Mouse (Mus musculus) MEL (cell line): ENCODE results near the gene Pxmp4. TPM values are rescaled to one million over a fixed set of nuclear protein-coding genes. Genes with fewer than 3 reads are reported as not detected.

Experiments
- DNase-seq: peaks from one replicate; pipeline ENCODE4 v3.0.0; 2011; ENCODE audit warnings: low read depth, low spot score
- H3K27ac ChIP-seq: 2 replicates; pipeline ENCODE4 v1.5.1; 2012; ENCODE audit warnings: low read depth, mild to moderate bottlenecking, control low read depth, low read length, moderate library complexity; ENCODE audit not compliant: control insufficient read depth
- H3K27me3 ChIP-seq, 2 experiments: fragments of 150-350 bp in 1 of 2; sonication (generic) in 1 of 2; 2 replicates each; pipeline ENCODE4 v1.6.1; 2012; ENCODE audit warnings: low read length in 2 of 2, mild to moderate bottlenecking in 2 of 2, improper control_type of control experiment in 1 of 2, moderate library complexity in 1 of 2; ENCODE audit not compliant: insufficient read depth in 2 of 2, control insufficient read depth in 1 of 2
- H3K36me3 ChIP-seq, 2 experiments: 2 replicates each; pipeline ENCODE4 v1.6.1; 2012 to 2014; ENCODE audit warnings: low read length in 2 of 2, improper control_type of control experiment in 1 of 2, inconsistent platforms in 1 of 2, mild to moderate bottlenecking in 1 of 2; ENCODE audit not compliant: insufficient read depth in 2 of 2, control insufficient read depth in 1 of 2
- H3K4me1 ChIP-seq, 2 experiments: fragments of 150-350 bp in 1 of 2; sonication (generic) in 1 of 2; 2 replicates each; pipeline ENCODE4 v1.6.1; 2012; ENCODE audit warnings: low read length in 2 of 2, improper control_type of control experiment in 1 of 2, mild to moderate bottlenecking in 1 of 2; ENCODE audit not compliant: insufficient read depth in 2 of 2, control insufficient read depth in 1 of 2
- H3K4me3 ChIP-seq, 2 experiments: fragments of 150-350 bp in 1 of 2; sonication (generic) in 1 of 2; 2 replicates each; pipeline ENCODE4 v1.5.1; 2012; ENCODE audit warnings: low read depth in 2 of 2, low read length in 2 of 2, mild to moderate bottlenecking in 2 of 2, moderate library complexity in 2 of 2, control low read depth in 1 of 2, improper control_type of control experiment in 1 of 2; ENCODE audit not compliant: control insufficient read depth in 1 of 2, insufficient read depth in 1 of 2
- H3K79me2 ChIP-seq: 2 replicates; pipeline ENCODE4 v1.6.1; 2012; ENCODE audit warnings: mild to moderate bottlenecking, low read length, moderate library complexity; ENCODE audit not compliant: control insufficient read depth, poor library complexity, insufficient read depth
- H3K9ac ChIP-seq: 2 replicates; pipeline ENCODE4 v1.6.1; 2012; ENCODE audit warnings: low read depth, mild to moderate bottlenecking, control low read depth, low read length, moderate library complexity; ENCODE audit not compliant: control insufficient read depth, poor library complexity, severe bottlenecking
- H3K9me3 ChIP-seq: fragments of 150-350 bp; sonication (generic); replicated peaks from 2 replicates; pipeline ENCODE4 v1.6.1; 2012; ENCODE audit warnings: mild to moderate bottlenecking, low read length, improper control_type of control experiment, moderate library complexity; ENCODE audit not compliant: insufficient read depth
- BHLHE40 ChIP-seq: IDR thresholded peaks from 2 replicates; pipeline ENCODE4 v1.6.1; 2012; ENCODE audit warnings: low read depth, mild to moderate bottlenecking, inconsistent platforms, low read length, improper control_type of control experiment, borderline replicate concordance
- CHD1 ChIP-seq: IDR thresholded peaks from 2 replicates; pipeline ENCODE4 v1.6.1; 2012; ENCODE audit warnings: low read depth, mild to moderate bottlenecking, inconsistent platforms, low read length, improper control_type of control experiment
- CTCF ChIP-seq, 3 experiments: IDR thresholded peaks in 2 of 3; conservative IDR thresholded peaks in 1 of 3; 2 replicates each; pipeline ENCODE4 v1.5.1; 2011 to 2012; ENCODE audit warnings: low read length in 3 of 3, low read depth in 2 of 3, mild to moderate bottlenecking in 2 of 3, improper control_type of control experiment in 1 of 3, inconsistent platforms in 1 of 3, mixed read lengths in 1 of 3, moderate library complexity in 1 of 3; ENCODE audit not compliant: control insufficient read depth in 1 of 3, insufficient read depth in 1 of 3, poor library complexity in 1 of 3, severe bottlenecking in 1 of 3
- E2F4 ChIP-seq: IDR thresholded peaks from 2 replicates; pipeline ENCODE4 v1.6.1; 2011; ENCODE audit warnings: low read depth, low read length, improper control_type of control experiment, borderline replicate concordance
- ELF1 ChIP-seq: IDR thresholded peaks from 2 replicates; pipeline ENCODE4 v1.6.1; 2014; ENCODE audit warnings: low read depth, mild to moderate bottlenecking, inconsistent platforms, low read length, improper control_type of control experiment, moderate library complexity
- EP300 ChIP-seq, 2 experiments: IDR thresholded peaks; 2 replicates each; pipeline ENCODE4 v1.6.1; 2011; ENCODE audit warnings: improper control_type of control experiment in 2 of 2, low read length in 2 of 2, low read depth in 1 of 2, mild to moderate bottlenecking in 1 of 2
- ETS1 ChIP-seq: IDR thresholded peaks from 2 replicates; pipeline ENCODE4 v1.6.1; 2012; ENCODE audit warnings: low read depth, mild to moderate bottlenecking, inconsistent platforms, low read length, improper control_type of control experiment, moderate library complexity
- GATA1 ChIP-seq: IDR thresholded peaks from 2 replicates; pipeline ENCODE4 v1.6.1; 2011; ENCODE audit warnings: low read depth, low read length, improper control_type of control experiment
- HCFC1 ChIP-seq: IDR thresholded peaks from 2 replicates; pipeline ENCODE4 v1.6.1; 2012; ENCODE audit warnings: low read depth, mild to moderate bottlenecking, inconsistent platforms, low read length, improper control_type of control experiment, moderate library complexity
- JUND ChIP-seq: IDR thresholded peaks from 2 replicates; pipeline ENCODE4 v1.6.1; 2011; ENCODE audit warnings: low read depth, mild to moderate bottlenecking, improper control_type of control experiment, low read length
- MAFK ChIP-seq: IDR thresholded peaks from 2 replicates; pipeline ENCODE4 v1.6.1; 2011; ENCODE audit warnings: low read depth, mild to moderate bottlenecking, low read length, improper control_type of control experiment, borderline replicate concordance
- MAZ ChIP-seq: IDR thresholded peaks from 2 replicates; pipeline ENCODE4 v1.6.1; 2012; ENCODE audit warnings: low read depth, mild to moderate bottlenecking, inconsistent platforms, low read length, improper control_type of control experiment
- MXI1 ChIP-seq: IDR thresholded peaks from 2 replicates; pipeline ENCODE4 v1.6.1; 2011; ENCODE audit warnings: mild to moderate bottlenecking, low read depth, low read length, improper control_type of control experiment
- MYB ChIP-seq: IDR thresholded peaks from 2 replicates; pipeline ENCODE4 v1.6.1; 2011; ENCODE audit warnings: mild to moderate bottlenecking, low read depth, low read length, improper control_type of control experiment
- NELFE ChIP-seq: IDR thresholded peaks from 2 replicates; pipeline ENCODE4 v1.6.1; 2011; ENCODE audit warnings: low read depth, low read length, improper control_type of control experiment
- NRF1 ChIP-seq: IDR thresholded peaks from 2 replicates; pipeline ENCODE4 v1.6.1; 2014; ENCODE audit warnings: low read depth, mild to moderate bottlenecking, inconsistent platforms, low read length, improper control_type of control experiment, moderate library complexity; ENCODE audit not compliant: poor library complexity, insufficient read depth, severe bottlenecking
- RAD21 ChIP-seq: IDR thresholded peaks from 2 replicates; pipeline ENCODE4 v1.6.1; 2011; ENCODE audit warnings: mild to moderate bottlenecking, low read depth, low read length, improper control_type of control experiment
- SIN3A ChIP-seq: IDR thresholded peaks from 2 replicates; pipeline ENCODE4 v1.6.1; 2012; ENCODE audit warnings: low read length, improper control_type of control experiment, inconsistent platforms
- TAL1 ChIP-seq: IDR thresholded peaks from 2 replicates; pipeline ENCODE4 v1.6.1; 2012; ENCODE audit warnings: mild to moderate bottlenecking, inconsistent platforms, low read length, moderate library complexity, mixed read lengths
- TCF12 ChIP-seq: IDR thresholded peaks from 2 replicates; pipeline ENCODE4 v1.6.1; 2014; ENCODE audit warnings: low read depth, mild to moderate bottlenecking, inconsistent platforms, low read length, improper control_type of control experiment, moderate library complexity
- UBTF ChIP-seq: IDR thresholded peaks from 2 replicates; pipeline ENCODE4 v1.6.1; 2012; ENCODE audit warnings: low read depth, mild to moderate bottlenecking, inconsistent platforms, low read length, improper control_type of control experiment, moderate library complexity, borderline replicate concordance; ENCODE audit not compliant: insufficient read depth
- USF1 ChIP-seq: IDR thresholded peaks from 2 replicates; pipeline ENCODE4 v1.6.1; 2014; ENCODE audit warnings: low read depth, mild to moderate bottlenecking, inconsistent platforms, low read length, improper control_type of control experiment, moderate library complexity
- ZC3H11A ChIP-seq: IDR thresholded peaks from 2 replicates; pipeline ENCODE4 v1.6.1; 2012; ENCODE audit warnings: low read depth, mild to moderate bottlenecking, inconsistent platforms, low read length, improper control_type of control experiment
- ZNF384 ChIP-seq: IDR thresholded peaks from 2 replicates; pipeline ENCODE4 v1.6.1; 2012; ENCODE audit warnings: low read depth, mild to moderate bottlenecking, inconsistent platforms, low read length, improper control_type of control experiment
- polyA plus RNA-seq, 2 experiments: library from polyadenylated mRNA; stranded (reverse) in 1 of 2; unstranded in 1 of 2; fragments of >175 nt in 1 of 2; fragments of >200 nt in 1 of 2; gene quantifications; 2 replicates each; pipeline versions ENCODE4 v1.2.1 to v1.2.4; 2012; ENCODE audit warnings: low replicate concordance in 2 of 2, low read depth in 1 of 2; ENCODE audit not compliant: insufficient read length in 2 of 2, insufficient read depth in 1 of 2, missing spikeins in 1 of 2
- total RNA-seq: library from RNA; depleted of rRNA; stranded (reverse); fragments of 300-350 nt; gene quantifications from 2 replicates; pipeline ENCODE4 v1.2.3, GENCODE M21; 2012

Pxmp4 gene
- total and polyA plus RNA-seq, 3 experiments, result 5.9 to 12.2 TPM; not detected in 1

DNA sequence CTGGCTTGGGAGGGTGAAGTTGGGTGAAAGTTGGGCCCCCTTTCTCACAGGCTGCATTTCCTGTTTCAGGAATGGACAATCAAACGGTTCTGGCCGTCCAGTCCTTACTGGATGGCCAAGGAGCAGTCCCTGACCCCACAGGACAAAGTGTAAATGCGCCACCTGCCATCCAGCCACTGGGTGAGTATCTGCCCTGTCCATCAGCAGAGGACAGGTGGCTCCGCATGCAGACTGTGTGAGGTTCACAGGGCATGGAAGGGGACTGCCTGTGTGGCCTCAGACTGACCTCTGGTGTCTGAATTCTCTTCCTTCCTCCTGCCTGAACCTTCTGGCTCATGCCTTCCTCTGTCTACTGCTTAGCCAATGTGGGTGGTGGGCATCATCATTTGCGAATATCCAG is 18.2 kb upstream of the Pxmp4 start:
- TF ChIP-seq JUND, result no peak
- no peak for TF ChIP-seq NELFE
- TF ChIP-seq UBTF, result no peak
- TF ChIP-seq, all 39 proteins: peak for 0
- no peaks in the 10 kb centered on the region for H3K9me3 ChIP-seq
- no peak overlapping the region for H3K4me3 ChIP-seq
- peaks cover 0 to 6% of the 10 kb centered on the region in 2 experiments; a peak in 2 of 4 replicates for H3K36me3 ChIP-seq
- no peaks in the 10 kb centered on the region for H3K27me3 ChIP-seq
- no peak for DNase-seq
- H3K9ac ChIP-seq, result no peak overlapping the region
- no peaks in the 10 kb centered on the region for H3K79me2 ChIP-seq
- peaks cover 0 to 8% of the 10 kb centered on the region in 2 experiments; a peak in 1 of 4 replicates for H3K4me1 ChIP-seq
- no peak overlapping the region for H3K27ac ChIP-seq

DNA sequence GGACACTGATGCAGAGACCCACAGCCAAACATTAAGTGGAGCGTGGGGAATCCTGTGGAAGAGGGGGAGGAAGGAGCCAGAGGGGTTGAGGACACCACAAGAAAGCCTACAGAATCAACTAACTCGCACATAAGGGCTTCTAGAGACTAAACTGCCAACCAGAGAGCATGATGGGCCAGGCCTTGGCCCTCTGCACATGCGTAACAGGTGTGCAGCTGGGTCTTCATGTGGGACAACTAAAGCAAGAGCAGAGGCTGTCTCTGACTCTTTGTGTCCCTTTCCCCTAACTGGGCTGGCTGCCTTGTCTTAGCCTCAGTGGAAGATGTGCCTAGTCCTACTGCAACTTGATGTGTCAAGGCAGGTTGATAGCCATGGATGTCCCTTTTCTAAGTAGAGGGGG is 13.6 kb upstream of the Pxmp4 start:
- H3K4me3 ChIP-seq, result no peak overlapping the region
- H3K27ac ChIP-seq, result no peak overlapping the region; the same call in 1 of the 2 replicates

DNA sequence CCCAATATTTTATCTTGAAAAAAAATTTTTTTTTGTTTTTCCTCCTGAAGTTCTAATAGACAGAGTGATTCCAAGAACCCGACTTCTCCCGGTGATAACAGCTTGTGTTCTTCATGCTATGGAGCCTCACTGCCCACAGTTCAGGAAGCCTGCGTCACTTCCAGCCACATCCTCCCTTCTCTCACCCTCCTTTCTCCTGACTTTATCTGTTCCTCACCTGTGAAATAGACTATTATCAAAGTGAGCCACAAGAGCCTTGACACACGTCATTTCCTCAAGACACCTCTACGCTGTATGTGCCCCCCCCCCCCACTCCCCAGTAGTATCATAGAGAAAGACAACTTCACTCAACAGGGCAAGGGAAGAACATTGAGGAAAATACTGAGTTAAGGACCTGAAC is 12.2 kb upstream of the Pxmp4 start:
- Histone ChIP-seq H3K4me1 (peaks cover 14 to 28% of the 10 kb centered on the region in 2 experiments), H3K9ac (peak overlapping the region; percentile 73), H3K79me2 (peaks cover 3% of the 10 kb centered on the region; the same call in 1 of the 2 replicates), H3K9me3 (no peaks in the 10 kb centered on the region), H3K27me3 (no peaks in the 10 kb centered on the region), H3K36me3 (peaks cover 0 to 22% of the 10 kb centered on the region in 2 experiments; a peak in 2 of 4 replicates), H3K27ac (peak overlapping the region; percentile 98), H3K4me3 (peak overlapping the region; percentile 48 to 77)
- DNase-seq, result peak; percentile 96
- TF ChIP-seq ELF1 (peak; percentile 41; the same call in 1 of the 2 replicates), ETS1 (peak; percentile 98), GATA1 (peak; percentile 90), ZC3H11A (no peak), MYB (0 out of 2 replicates have a peak, but pooled peaks have one; percentile 24), CHD1 (0 out of 2 replicates have a peak, but pooled peaks have one; percentile 24), MAFK (peak; percentile 13; the same call in 1 of the 2 replicates), MAZ (peak; percentile 98), EP300 (IDR thresholded peaks at IDR 0.05; ENCODE audit: low read depth in 1 of 2, low read length in 2 of 2) (peak; percentile 77 to 93), CTCF (IDR thresholded peaks at IDR 0.05 in 2 of 3, conservative IDR thresholded peaks at IDR 0.05 in 1 of 3; ENCODE audit: control insufficient read depth in 1 of 3, insufficient read depth in 1 of 3, low read depth in 2 of 3, low read length in 3 of 3, poor library complexity in 1 of 3, severe bottlenecking in 1 of 3) (no peak), BHLHE40 (peak; percentile 36; the same call in 1 of the 2 replicates), RAD21 (no peak), USF1 (no peak), TAL1 (peak; percentile 88), UBTF (no peak), JUND (0 out of 2 replicates have a peak, but pooled peaks have one; percentile 30), ZNF384 (peak; percentile 81), SIN3A (peak; percentile 81), TCF12 (peak; percentile 96), NRF1 (peak; percentile 11; the same call in 1 of the 2 replicates), MXI1 (peak; percentile 59; the same call in 1 of the 2 replicates), E2F4 (no peak), NELFE (peak; percentile 64)

More for the DNA sequence above, 13.6 kb upstream of the Pxmp4 start:
- Histone ChIP-seq H3K27me3 (no peaks in the 10 kb centered on the region), H3K9ac (no peak overlapping the region), H3K36me3 (peaks cover 0 to 14% of the 10 kb centered on the region in 2 experiments; a peak in 2 of 4 replicates), H3K4me1 (peaks cover 8 to 23% of the 10 kb centered on the region in 2 experiments), H3K9me3 (no peaks in the 10 kb centered on the region), H3K79me2 (peaks cover 3% of the 10 kb centered on the region; the same call in 1 of the 2 replicates)
- TF ChIP-seq MAZ, result no peak
- no peak for TF ChIP-seq SIN3A
- no peak for TF ChIP-seq GATA1
- TF ChIP-seq HCFC1, result no peak
- TF ChIP-seq TCF12, result no peak
- DNase-seq, result no peak
